Mouse (Mus musculus) heart, embryonic 16.5 days (tissue): ENCODE results near the gene A430078G23Rik. TPM values are rescaled to one million over a fixed set of nuclear protein-coding genes. Genes with fewer than 3 reads are reported as not detected.

Source experiments
- ATAC-seq: fragments of 200-750 bp; cut with Nextera tagmentation; replicated peaks from 2 replicates; pipeline ENCODE4 v1.8.0; 2017; ENCODE audit warnings: moderate number of reproducible peaks; ENCODE audit not compliant: insufficient read depth, low FRiP score; ENCODE audit errors: extremely low read depth
- H3K27ac ChIP-seq: fragments of 300-500 bp; sonication (generic); 2 replicates; pipeline ENCODE4 v1.5.1; 2014; ENCODE audit warnings: mild to moderate bottlenecking, low read length, control low read depth, moderate library complexity
- H3K27me3 ChIP-seq: fragments of 300-500 bp; sonication (generic); 2 replicates; pipeline ENCODE4 v1.6.1; 2014; ENCODE audit warnings: low read length, mixed read lengths; ENCODE audit not compliant: control insufficient read depth, insufficient read depth
- H3K36me3 ChIP-seq: fragments of 300-500 bp; sonication (generic); 2 replicates; pipeline ENCODE4 v1.6.1; 2014; ENCODE audit not compliant: control insufficient read depth, insufficient read depth
- H3K4me1 ChIP-seq: fragments of 300-500 bp; sonication (generic); 2 replicates; pipeline ENCODE4 v1.6.1; 2014; ENCODE audit warnings: low read length, mixed read lengths; ENCODE audit not compliant: control insufficient read depth, insufficient read depth
- H3K4me2 ChIP-seq: fragments of 300-500 bp; sonication (generic); 2 replicates; pipeline ENCODE4 v1.6.1; 2014; ENCODE audit warnings: low read depth, mild to moderate bottlenecking, control low read depth, low read length
- H3K4me3 ChIP-seq: fragments of 300-500 bp; sonication (generic); 2 replicates; pipeline ENCODE4 v1.5.1; 2014; ENCODE audit warnings: mild to moderate bottlenecking, control low read depth, low read length
- H3K9ac ChIP-seq: fragments of 300-500 bp; sonication (generic); 2 replicates; pipeline ENCODE4 v1.6.1; 2014; ENCODE audit warnings: low read length, control low read depth
- H3K9me3 ChIP-seq: fragments of 300-500 bp; sonication (generic); replicated peaks from 2 replicates; pipeline ENCODE4 v1.6.1; 2016; ENCODE audit warnings: low read length; ENCODE audit not compliant: control insufficient read depth
- WGBS: fragments of 180-500 bp; shearing (Covaris S2); extraction: QIAGEN DNeasy Blood & Tissue Kit; methylation state at CpG from one replicate; pipeline ENCODE4 v1.1.7; 2014; 5-methylcytosine and 5-hydroxymethylcytosine counted together
- polyA plus RNA-seq: library from polyadenylated mRNA; unstranded; fragments of >200 nt; fragmentation: Nextera tagmentation; extraction: Ambion mirVana; gene quantifications from 2 replicates; pipeline ENCODE4 v1.2.1, GENCODE M21; 2015

Gene A430078G23Rik
- polyA plus RNA-seq, 1 experiment from 2014 or later = 1.6 TPM

DNA sequence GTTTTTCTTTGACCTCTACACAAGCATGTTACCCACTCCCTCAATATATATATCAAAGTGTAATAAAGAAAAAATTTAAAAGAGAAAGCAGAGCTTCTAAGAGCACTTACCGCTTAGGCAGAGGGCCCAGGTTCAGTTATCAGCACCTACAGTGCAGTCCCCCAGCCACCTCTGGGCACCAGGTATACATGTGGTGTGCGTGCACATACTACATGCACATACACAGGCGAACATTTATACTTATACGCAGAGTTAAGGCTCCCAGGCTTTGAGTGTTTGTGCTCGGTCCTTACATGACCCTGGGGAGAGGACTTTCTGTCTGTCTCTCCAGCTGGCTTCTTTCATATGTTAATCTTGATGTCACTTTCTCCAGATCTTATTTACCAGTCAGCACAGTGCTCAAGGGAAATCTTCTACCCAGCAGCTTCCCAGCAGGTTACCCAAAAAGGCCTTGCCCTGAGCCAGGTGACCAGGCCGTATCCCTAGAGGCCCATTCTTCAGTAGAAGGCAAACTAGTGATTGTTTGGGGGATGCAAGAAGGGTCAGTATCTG is 61.5 kb downstream of the A430078G23Rik start:
- 76% methylated on average over 6 of the region's 6 CpGs for WGBS
- no peak overlapping the region; the same call in 1 of the 2 replicates for H3K27ac ChIP-seq

DNA sequence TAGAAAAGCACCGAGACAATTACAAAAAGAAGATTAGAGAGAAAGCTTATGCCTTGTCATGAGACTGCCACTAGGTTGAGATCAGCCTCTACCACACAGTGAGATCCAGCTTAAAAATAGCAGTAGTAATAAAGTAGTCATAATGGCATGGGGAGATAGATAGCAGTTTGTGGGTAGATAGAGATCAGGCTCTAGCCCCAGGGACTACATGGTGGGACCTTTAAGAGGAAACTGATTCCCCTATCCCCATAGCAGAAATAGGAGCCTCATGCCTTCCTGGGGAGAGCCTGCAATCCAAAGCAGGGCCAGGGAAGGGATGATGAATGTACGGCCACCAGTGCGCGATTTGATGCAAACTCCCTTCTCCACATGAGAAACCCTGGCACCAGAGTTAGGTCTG is 62.0 kb downstream of the A430078G23Rik start:
- 64% methylated on average over 4 of the region's 4 CpGs for WGBS
- Histone ChIP-seq H3K4me1 (peaks cover 41% of the 10 kb centered on the region), H3K9me3 (no peaks in the 10 kb centered on the region), H3K36me3 (no peaks in the 10 kb centered on the region), H3K4me2 (no peak overlapping the region), H3K27me3 (no peaks in the 10 kb centered on the region), H3K27ac (no peak overlapping the region; the same call in 1 of the 2 replicates), H3K9ac (no peak overlapping the region), H3K4me3 (no peak overlapping the region)
- ATAC-seq = no peak

More for the DNA sequence above, 61.5 kb downstream of the A430078G23Rik start:
- H3K9ac ChIP-seq = no peak overlapping the region
- no peaks in the 10 kb centered on the region for H3K36me3 ChIP-seq
- no peak for ATAC-seq
- H3K4me1 ChIP-seq = peaks cover 36% of the 10 kb centered on the region
- no peaks in the 10 kb centered on the region for H3K9me3 ChIP-seq
- H3K27me3 ChIP-seq = no peaks in the 10 kb centered on the region
- H3K4me3 ChIP-seq = no peak overlapping the region
- no peak overlapping the region for H3K4me2 ChIP-seq

DNA sequence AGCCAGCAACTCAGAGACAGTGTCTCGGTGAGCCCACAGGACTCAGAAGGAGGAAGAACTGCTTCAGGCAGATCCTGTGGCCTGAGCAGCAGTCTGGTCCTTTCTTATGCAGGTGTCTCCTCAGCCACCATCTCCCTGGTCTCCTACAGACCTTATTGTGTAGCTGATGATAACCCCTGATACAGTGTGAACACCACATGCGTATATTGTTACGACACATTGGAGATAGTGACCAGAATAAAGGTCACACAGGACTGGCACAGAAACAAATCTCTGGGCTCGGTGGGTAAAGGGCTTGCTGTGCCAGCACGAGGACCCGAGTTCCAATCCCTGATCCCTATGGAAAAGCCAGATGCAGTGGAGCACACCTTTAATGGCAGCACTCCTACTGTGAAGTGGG is 62.4 kb downstream of the A430078G23Rik start:
- WGBS = 85% methylated on average over 6 of the region's 6 CpGs
- H3K4me2 ChIP-seq = no peak overlapping the region
- no peak for ATAC-seq
- H3K9ac ChIP-seq = no peak overlapping the region
- H3K4me3 ChIP-seq = no peak overlapping the region
- H3K36me3 ChIP-seq = no peaks in the 10 kb centered on the region
- no peaks in the 10 kb centered on the region for H3K27me3 ChIP-seq
- no peaks in the 10 kb centered on the region for H3K9me3 ChIP-seq
- no peak overlapping the region for H3K27ac ChIP-seq
- H3K4me1 ChIP-seq = peaks cover 45% of the 10 kb centered on the region

DNA sequence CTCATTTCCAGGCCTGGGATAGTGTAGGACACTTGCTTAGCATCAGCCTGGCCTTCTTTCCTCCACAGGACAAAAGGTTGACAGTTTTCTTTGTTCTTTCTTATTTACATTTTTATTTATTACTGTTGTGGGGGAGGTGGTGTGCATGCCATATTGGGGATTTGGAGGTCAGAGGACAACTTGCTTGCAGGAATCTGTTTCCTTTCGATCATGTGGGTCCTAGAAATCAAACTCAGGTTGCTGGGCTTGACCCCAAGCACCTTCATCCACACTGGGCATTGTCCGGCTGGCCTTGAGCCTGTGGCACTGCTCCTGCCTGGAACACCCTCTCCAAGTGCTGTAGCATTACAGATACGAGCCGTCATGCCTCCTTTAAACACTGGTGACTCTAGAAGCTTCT is 63.6 kb downstream of the A430078G23Rik start:
- peaks cover 40% of the 10 kb centered on the region for H3K4me1 ChIP-seq
- H3K4me2 ChIP-seq = no peak overlapping the region
- H3K36me3 ChIP-seq = no peaks in the 10 kb centered on the region
- no peak overlapping the region for H3K27ac ChIP-seq
- ATAC-seq = no peak
- no peaks in the 10 kb centered on the region for H3K27me3 ChIP-seq
- H3K4me3 ChIP-seq = no peak overlapping the region
- H3K9ac ChIP-seq = no peak overlapping the region
- no peaks in the 10 kb centered on the region for H3K9me3 ChIP-seq
- 44% methylated on average over 4 of the region's 4 CpGs for WGBS

DNA sequence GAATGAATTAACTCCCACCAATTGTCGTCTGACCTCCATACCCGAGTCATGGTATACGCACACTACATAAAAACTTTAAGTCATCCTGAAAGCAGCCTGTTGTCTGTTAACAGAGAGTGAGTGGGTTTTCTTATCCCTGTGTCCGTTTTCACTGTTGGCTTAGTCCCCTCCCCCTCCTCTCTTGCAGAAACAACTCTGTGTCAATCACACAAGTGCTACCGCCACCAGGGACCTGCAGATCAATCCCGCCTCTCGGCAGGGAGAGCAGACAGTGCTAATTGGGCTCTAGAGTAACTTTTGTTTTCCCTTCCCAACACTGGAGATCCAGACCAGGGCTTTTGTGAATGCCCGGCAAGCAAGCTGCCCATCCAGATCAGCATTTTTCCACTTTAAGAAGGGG is 64.2 kb downstream of the A430078G23Rik start:
- no peak overlapping the region for H3K4me3 ChIP-seq

DNA sequence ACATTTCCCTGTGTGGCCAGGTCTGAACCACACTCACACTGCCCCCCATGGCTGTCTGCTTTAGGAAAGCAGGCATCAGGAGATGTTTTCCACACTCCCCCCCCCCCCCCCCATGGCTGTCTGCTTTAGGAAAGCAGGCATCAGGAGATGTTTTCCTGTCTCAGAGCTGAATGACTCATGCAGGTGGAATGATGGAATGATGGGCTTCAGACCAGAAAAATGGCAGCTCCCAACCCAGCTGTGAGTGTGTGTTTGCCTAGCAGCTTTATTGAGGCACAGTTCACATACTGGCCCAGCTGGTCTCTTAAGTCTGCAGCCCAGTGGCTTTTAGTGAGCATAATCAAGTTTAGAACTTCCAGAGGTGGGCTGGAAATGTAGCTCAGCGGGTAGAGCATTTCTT is 64.9 kb downstream of the A430078G23Rik start:
- Histone ChIP-seq H3K4me2 (no peak overlapping the region), H3K9me3 (no peaks in the 10 kb centered on the region), H3K9ac (no peak overlapping the region), H3K27ac (peak overlapping the region; percentile 49), H3K36me3 (no peaks in the 10 kb centered on the region), H3K4me1 (peaks cover 35% of the 10 kb centered on the region), H3K27me3 (no peaks in the 10 kb centered on the region), H3K4me3 (no peak overlapping the region)
- ATAC-seq = peak; percentile 34
- 68% methylated on average over 1 of the region's 1 CpGs for WGBS

More for the DNA sequence above, 64.2 kb downstream of the A430078G23Rik start:
- H3K36me3 ChIP-seq = no peaks in the 10 kb centered on the region
- H3K4me2 ChIP-seq = no peak overlapping the region
- ATAC-seq = no peak
- H3K27ac ChIP-seq = peak overlapping the region; percentile 48; the same call in 1 of the 2 replicates
- H3K9ac ChIP-seq = no peak overlapping the region
- H3K9me3 ChIP-seq = no peaks in the 10 kb centered on the region
- 18% methylated on average over 8 of the region's 8 CpGs for WGBS
- H3K4me1 ChIP-seq = peaks cover 35% of the 10 kb centered on the region
- H3K27me3 ChIP-seq = no peaks in the 10 kb centered on the region

DNA sequence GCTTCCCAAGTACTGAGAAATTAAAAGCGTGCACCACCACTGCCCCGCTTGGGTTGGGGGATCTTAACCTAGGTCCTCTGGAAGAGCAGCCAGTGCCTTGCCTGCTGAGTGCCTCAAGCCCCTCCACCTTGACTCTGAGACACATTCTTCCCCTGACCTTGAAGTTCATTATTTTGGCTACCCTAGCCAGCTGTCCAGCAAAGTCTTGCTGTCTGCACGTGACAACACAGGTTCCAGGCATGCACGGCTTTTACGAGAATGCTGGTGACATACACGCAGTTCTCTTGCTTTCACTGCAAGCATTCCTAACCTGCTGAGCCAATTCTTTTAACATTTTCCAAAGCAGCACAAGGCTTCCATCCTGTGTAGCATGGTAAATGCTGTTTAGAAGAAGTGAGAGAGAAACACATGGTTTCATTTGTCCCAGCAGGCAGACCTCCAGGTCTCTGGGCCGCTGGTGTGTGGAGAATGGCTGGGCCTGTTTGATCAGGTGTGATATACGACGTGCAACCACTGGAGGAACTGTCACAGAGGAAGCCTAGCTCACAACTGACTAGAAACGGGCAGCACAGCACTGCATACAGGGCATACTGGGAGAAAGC is 67.0 kb downstream of the A430078G23Rik start:
- Histone ChIP-seq H3K4me3 (no peak overlapping the region), H3K4me1 (peaks cover 29% of the 10 kb centered on the region), H3K36me3 (no peaks in the 10 kb centered on the region), H3K9me3 (no peaks in the 10 kb centered on the region), H3K27ac (peak overlapping the region; percentile 42), H3K27me3 (no peaks in the 10 kb centered on the region), H3K9ac (peak overlapping the region; percentile 3; the same call in 1 of the 2 replicates), H3K4me2 (no peak overlapping the region)
- WGBS = 64% methylated on average over 10 of the region's 10 CpGs
- ATAC-seq = no peak

DNA sequence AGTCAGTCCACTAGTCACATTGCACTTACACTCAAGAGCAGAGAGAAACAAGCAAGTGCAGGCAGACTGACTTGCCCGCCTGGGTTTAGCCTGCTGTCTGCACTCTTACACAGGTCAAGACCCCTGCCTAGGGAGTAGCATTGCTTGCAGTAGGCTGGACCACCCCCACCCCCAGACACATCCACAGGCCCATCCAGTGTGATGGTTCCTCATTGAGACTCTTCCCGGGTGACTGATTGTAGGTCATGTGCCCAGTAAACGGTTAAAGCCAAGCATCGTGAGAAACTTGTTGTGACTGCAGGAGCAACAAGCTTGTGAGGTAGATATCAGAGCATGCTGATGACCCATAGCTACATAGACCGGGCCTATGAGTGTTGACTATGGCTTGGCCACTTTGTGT is 68.3 kb downstream of the A430078G23Rik start:
- Histone ChIP-seq H3K4me2 (no peak overlapping the region), H3K27ac (no peak overlapping the region), H3K9ac (no peak overlapping the region), H3K4me3 (no peak overlapping the region), H3K27me3 (no peaks in the 10 kb centered on the region), H3K4me1 (peaks cover 27% of the 10 kb centered on the region), H3K36me3 (no peaks in the 10 kb centered on the region), H3K9me3 (no peaks in the 10 kb centered on the region)
- ATAC-seq = no peak
- 77% methylated on average over 5 of the region's 5 CpGs for WGBS

DNA sequence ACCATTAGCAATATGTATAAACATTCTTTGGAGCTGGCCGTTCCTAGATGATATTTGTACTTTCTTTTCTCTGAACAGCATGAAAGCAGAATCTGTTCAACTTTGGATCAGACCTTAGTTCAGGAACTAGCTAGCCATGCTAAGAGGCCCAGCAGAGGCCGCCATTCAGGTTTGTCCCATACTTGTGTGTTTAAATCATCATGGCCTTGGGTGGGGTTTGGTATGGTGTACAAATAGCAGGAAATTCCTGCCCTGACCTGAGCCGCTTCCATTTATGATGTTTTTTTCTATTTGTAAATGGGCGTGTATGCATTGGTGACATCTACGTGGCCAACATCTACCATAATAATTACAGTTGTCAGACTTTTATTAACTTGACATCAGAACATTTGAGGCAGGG is 72.0 kb downstream of the A430078G23Rik start:
- 82% methylated on average over 5 of the region's 5 CpGs for WGBS
- H3K4me3 ChIP-seq = no peak overlapping the region

More for the DNA sequence above, 72.0 kb downstream of the A430078G23Rik start:
- no peak overlapping the region for H3K9ac ChIP-seq
- no peaks in the 10 kb centered on the region for H3K9me3 ChIP-seq
- no peak overlapping the region for H3K27ac ChIP-seq
- no peak for ATAC-seq
- H3K4me1 ChIP-seq = peaks cover 7% of the 10 kb centered on the region; the same call in 1 of the 2 replicates
- H3K4me2 ChIP-seq = no peak overlapping the region
- no peaks in the 10 kb centered on the region for H3K27me3 ChIP-seq
- peaks cover 8% of the 10 kb centered on the region for H3K36me3 ChIP-seq
